Mouse (Mus musculus) ES-E14 (cell line): ENCODE measurements at regions not wholly inside any gene's neighbourhood (a gene's known extent, or its start where the extent isn't known, plus 50 kb on each side); places are given as distances from the start of the nearest gene placed in this dataset.

Source experiments
- DNase-seq: peaks from one replicate; pipeline ENCODE4 v3.0.0-alpha.2; 2013; ENCODE audit warnings: low read depth, low spot score
- H3K27ac ChIP-seq: 2 replicates; pipeline ENCODE4 v1.5.1; 2012; ENCODE audit warnings: low read depth, mild to moderate bottlenecking, low read length, moderate library complexity, mixed read lengths; ENCODE audit not compliant: poor library complexity, insufficient read depth, severe bottlenecking
- H3K36me3 ChIP-seq: 2 replicates; pipeline ENCODE4 v1.6.1; 2012; ENCODE audit warnings: mild to moderate bottlenecking, low read length, moderate library complexity, mixed read lengths; ENCODE audit not compliant: control insufficient read depth, poor library complexity, insufficient read depth, severe bottlenecking
- H3K4me1 ChIP-seq, 2 experiments: fragments of 150-350 bp in 1 of 2; sonication (generic) in 1 of 2; 2 replicates each; pipeline ENCODE4 v1.6.1; 2012; ENCODE audit warnings: low read length in 2 of 2, mild to moderate bottlenecking in 1 of 2, mixed read lengths in 1 of 2; ENCODE audit not compliant: control insufficient read depth in 2 of 2, insufficient read depth in 2 of 2, poor library complexity in 1 of 2
- H3K4me3 ChIP-seq, 2 experiments: fragments of 150-350 bp in 1 of 2; sonication (generic) in 1 of 2; 2 replicates each; pipeline ENCODE4 v1.5.1; 2012; ENCODE audit warnings: low read length in 2 of 2, low read depth in 1 of 2, mild to moderate bottlenecking in 1 of 2, mixed read lengths in 1 of 2; ENCODE audit not compliant: insufficient read depth in 1 of 2, poor library complexity in 1 of 2, severe bottlenecking in 1 of 2
- H3K9ac ChIP-seq: 2 replicates; pipeline ENCODE4 v1.6.1; 2012; ENCODE audit warnings: low read depth, mild to moderate bottlenecking, low read length, mixed read lengths; ENCODE audit not compliant: poor library complexity, insufficient read depth, severe bottlenecking
- H3K9me3 ChIP-seq: fragments of 150-350 bp; sonication (generic); 2 replicates; pipeline ENCODE4 v1.6.1; 2012; ENCODE audit warnings: low read depth, mild to moderate bottlenecking, low read length; ENCODE audit not compliant: control insufficient read depth, insufficient read depth
- CHD2 ChIP-seq: IDR thresholded peaks from 2 replicates; pipeline ENCODE4 v1.6.1; 2014; ENCODE audit warnings: mild to moderate bottlenecking, low read depth, low read length, inconsistent platforms
- HCFC1 ChIP-seq: IDR thresholded peaks from 2 replicates; pipeline ENCODE4 v1.6.1; 2012; ENCODE audit warnings: low read length, inconsistent platforms, borderline replicate concordance; ENCODE audit not compliant: insufficient read depth
- MAFK ChIP-seq: IDR thresholded peaks from 2 replicates; pipeline ENCODE4 v1.6.1; 2014; ENCODE audit warnings: mild to moderate bottlenecking, low read depth, low read length, inconsistent platforms; ENCODE audit not compliant: insufficient read depth
- ZC3H11A ChIP-seq: IDR thresholded peaks from 2 replicates; pipeline ENCODE4 v1.6.1; 2012; ENCODE audit warnings: low read depth, mild to moderate bottlenecking, inconsistent platforms, low read length, borderline replicate concordance
- ZNF384 ChIP-seq: IDR thresholded peaks from 2 replicates; pipeline ENCODE4 v1.6.1; 2012; ENCODE audit warnings: low read depth, low read length, inconsistent platforms
- in situ Hi-C, 2 experiments: fragments of 600-800 bp; cut with MboI; formaldehyde crosslinking; loops; one replicate each; pipeline ENCODE4 v1.15.1; 2025; ENCODE audit warnings: low sequenced_read_pairs in 2 of 2, inconsistent platforms in 1 of 2; ENCODE audit not compliant: unreplicated experiment in 2 of 2

DNA sequence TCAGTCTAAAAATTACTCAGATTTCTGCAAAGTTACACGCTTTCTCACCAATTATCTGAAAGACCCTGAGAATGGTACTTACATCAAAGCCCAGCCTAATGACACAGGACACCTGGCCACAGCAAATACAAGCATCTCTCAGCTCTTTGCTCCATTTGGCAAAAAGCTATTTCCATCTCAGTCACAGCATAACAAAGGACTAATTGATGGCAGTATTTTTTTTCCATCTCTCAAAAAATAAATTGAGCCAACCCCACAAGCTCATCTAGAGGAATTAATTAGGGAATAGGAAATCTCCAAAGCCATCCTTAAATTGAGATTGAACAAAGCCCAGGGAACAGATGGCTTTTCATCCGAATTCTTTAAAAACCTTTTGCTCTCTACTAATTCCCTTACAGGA lies 203.7 kb downstream of the Hao1 start:
- no peaks in the 10 kb centered on the region for H3K9me3 ChIP-seq
- no peak overlapping the region for H3K4me3 ChIP-seq
- H3K9ac ChIP-seq: no peak overlapping the region
- in situ Hi-C loops: no loop called here
- no peaks in the 10 kb centered on the region for H3K36me3 ChIP-seq
- no peak overlapping the region for H3K27ac ChIP-seq
- no peaks in the 10 kb centered on the region for H3K4me1 ChIP-seq
- TF ChIP-seq HCFC1: no peak
- no peak for TF ChIP-seq CHD2
- no peak for TF ChIP-seq ZC3H11A
- TF ChIP-seq MAFK: no peak
- no peak for TF ChIP-seq ZNF384
- DNase-seq: no peak

DNA sequence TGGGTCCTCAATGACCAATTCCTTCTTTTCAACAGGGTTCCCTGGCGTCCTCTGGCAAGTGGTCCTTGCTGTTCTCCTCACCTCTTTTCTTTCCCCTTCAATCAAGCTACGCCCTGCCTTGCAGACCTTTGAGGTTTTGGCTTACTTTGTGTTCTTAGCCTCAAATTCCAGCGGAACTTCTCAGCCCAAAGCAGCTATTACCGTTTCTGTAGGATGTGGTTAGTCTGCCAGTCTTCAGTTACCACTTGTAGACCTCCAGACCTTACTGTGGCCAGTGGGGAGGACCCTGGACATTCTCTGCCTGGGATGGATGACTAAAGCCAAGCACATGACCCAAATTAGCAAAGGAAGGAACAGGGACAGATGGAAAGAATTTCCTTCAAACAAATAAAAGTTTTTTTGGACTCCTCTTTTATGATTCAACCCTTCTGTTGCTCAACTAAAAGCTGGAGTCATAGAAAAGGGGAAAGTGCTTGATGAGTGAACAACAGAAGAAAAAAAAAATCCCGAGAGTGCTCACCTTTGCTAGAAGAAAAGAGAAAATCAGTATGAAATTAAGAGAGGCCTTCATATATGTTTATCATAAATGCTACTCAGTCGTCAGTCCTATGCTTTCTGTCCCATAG lies 211.5 kb downstream of the Hao1 start:
- Histone ChIP-seq H3K9me3 (no peaks in the 10 kb centered on the region), H3K9ac (no peak overlapping the region), H3K36me3 (no peaks in the 10 kb centered on the region), H3K4me3 (no peak overlapping the region), H3K27ac (no peak overlapping the region), H3K4me1 (no peaks in the 10 kb centered on the region)
- in situ Hi-C loops: no loop called here
- no peak for TF ChIP-seq CHD2
- no peak for TF ChIP-seq ZC3H11A
- TF ChIP-seq MAFK: no peak
- TF ChIP-seq ZNF384: no peak
- no peak for TF ChIP-seq HCFC1
- no peak for DNase-seq

DNA sequence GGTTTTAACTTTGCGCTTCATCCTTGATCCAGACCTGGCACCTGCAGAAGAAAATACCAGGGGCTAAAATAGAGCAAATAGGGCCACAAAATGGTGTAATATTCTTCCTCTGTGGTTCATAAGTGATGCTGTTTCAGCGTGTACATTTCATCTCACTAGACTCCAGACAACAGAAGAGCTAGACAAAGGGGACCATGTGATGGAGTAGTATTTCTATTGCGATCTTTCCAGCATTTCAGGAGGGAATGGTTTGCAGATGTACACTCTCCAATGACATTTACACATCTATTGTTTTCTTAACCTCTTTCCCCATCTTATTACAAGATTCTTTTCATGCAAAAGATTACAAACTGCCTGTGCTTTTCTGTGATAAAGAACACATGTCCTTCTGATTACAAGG lies 246.1 kb downstream of the Hao1 start:
- no peaks in the 10 kb centered on the region for H3K9me3 ChIP-seq
- no peaks in the 10 kb centered on the region for H3K4me1 ChIP-seq
- no peak for DNase-seq
- H3K4me3 ChIP-seq: no peak overlapping the region
- no peak overlapping the region for H3K27ac ChIP-seq
- no peak for TF ChIP-seq MAFK
- TF ChIP-seq CHD2: no peak
- TF ChIP-seq HCFC1: no peak
- TF ChIP-seq ZC3H11A: no peak
- TF ChIP-seq ZNF384: no peak
- no peak overlapping the region for H3K9ac ChIP-seq
- in situ Hi-C loops: no loop called here
- H3K36me3 ChIP-seq: no peaks in the 10 kb centered on the region

DNA sequence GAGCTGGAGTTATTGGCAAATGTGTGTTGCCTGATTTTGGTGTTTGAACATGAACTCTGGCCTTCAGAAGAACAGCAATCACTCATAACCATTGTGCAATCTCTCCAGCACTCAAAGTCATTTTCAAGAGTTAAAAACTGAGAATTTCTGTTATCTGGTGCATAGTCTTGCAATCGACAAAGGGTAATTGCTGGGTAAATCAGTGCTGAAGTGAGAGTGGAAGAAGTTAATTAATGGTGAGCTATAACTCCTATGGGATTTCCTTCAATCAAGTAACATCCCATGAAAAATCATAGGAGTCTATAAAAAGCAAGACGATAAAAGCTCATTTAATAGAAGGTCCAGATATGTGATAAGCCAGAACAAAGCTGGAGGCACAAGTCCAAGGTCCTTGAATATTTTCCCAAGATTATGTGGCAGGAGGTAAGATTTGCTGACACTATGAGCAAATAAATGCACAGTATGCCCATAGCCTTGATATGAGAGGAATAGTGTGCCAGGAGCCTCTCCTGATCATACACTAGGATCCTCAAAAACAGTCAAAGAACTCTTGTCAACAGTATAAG lies 264.0 kb downstream of the Hao1 start:
- in situ Hi-C loops: no loop called here

DNA sequence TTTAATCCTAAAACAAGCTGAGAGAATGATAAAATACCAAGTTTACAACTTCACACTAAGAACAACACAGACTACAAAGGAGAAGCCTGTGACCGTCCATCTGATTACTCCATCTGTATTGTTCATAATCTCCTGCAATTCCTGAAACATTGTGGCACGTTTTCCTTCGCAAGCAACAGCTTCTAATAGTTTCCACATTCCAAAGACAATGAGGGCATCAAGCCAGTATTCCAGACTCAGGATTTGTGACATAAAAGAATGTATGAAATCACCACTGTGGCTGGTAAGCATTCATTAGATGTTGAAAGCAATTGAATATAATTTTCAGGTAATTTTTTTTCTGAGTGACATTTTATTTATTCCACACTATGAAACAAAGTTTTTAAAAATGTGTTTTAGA lies 278.3 kb downstream of the Hao1 start:
- no peak for DNase-seq
- Histone ChIP-seq H3K36me3 (no peaks in the 10 kb centered on the region), H3K9me3 (no peaks in the 10 kb centered on the region), H3K27ac (no peak overlapping the region), H3K4me1 (no peaks in the 10 kb centered on the region), H3K4me3 (no peak overlapping the region), H3K9ac (no peak overlapping the region)
- TF ChIP-seq HCFC1 (no peak), CHD2 (no peak), ZC3H11A (no peak), MAFK (no peak), ZNF384 (no peak)
- in situ Hi-C loops: no loop called here

More for the DNA sequence above, 264.0 kb downstream of the Hao1 start:
- no peaks in the 10 kb centered on the region for H3K36me3 ChIP-seq
- no peak overlapping the region for H3K4me3 ChIP-seq
- H3K9ac ChIP-seq: no peak overlapping the region
- no peak for TF ChIP-seq MAFK
- TF ChIP-seq ZC3H11A: no peak
- no peak for TF ChIP-seq CHD2
- TF ChIP-seq ZNF384: no peak
- no peak for TF ChIP-seq HCFC1
- H3K27ac ChIP-seq: no peak overlapping the region
- H3K9me3 ChIP-seq: no peaks in the 10 kb centered on the region
- H3K4me1 ChIP-seq: no peaks in the 10 kb centered on the region
- no peak for DNase-seq
